Mouse (Mus musculus): ENCODE measurements at regions not wholly inside any gene's neighbourhood (a gene's known extent, or its start where the extent isn't known, plus 50 kb on each side); places are given as distances from the start of the nearest gene placed in this dataset.
"Not testable (repeated sequence)": the region's sequence is repeated elsewhere in the genome, so short reads cannot be mapped to it uniquely, and the experiment has no call there.

DNA sequence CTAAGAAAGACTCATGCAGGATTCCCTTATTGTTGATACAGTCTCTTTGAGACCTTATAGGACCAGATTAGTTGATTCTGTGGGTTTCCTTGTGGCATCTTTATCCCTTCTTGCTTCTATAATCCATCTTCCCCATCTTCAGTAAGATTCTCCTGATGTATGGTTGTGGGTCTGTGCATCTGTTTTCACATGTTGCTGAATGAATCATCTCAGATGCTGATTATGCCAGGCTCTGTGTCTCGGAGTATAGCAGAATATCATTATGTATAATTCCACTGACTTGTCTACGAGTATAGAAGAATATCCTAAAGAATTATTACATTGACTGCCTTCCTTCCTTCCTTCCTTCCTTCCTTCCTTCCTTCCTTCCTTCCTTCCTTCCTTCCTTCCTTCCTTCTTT is 1087.8 kb upstream of the Gje1 start:
- H3K27ac ChIP-seq, result no peak overlapping the region
- H3K4me3 ChIP-seq (replicated peaks; ENCODE audit: low read depth, low read length), result no peak overlapping the region
- no peak overlapping the region for H3K4me2 ChIP-seq (ENCODE audit: low read length)
- H3K9ac ChIP-seq (ENCODE audit: low read depth, low read length), result no peak overlapping the region
- H3K36me3 ChIP-seq (ENCODE audit: insufficient read depth, low read length), result no peaks in the 10 kb centered on the region
- DNase-seq (ENCODE audit: low spot score) (no peak), ATAC-seq (replicated peaks; ENCODE audit: low FRiP score, low read depth) (no peak)
- no peaks in the 10 kb centered on the region for H3K27me3 ChIP-seq (ENCODE audit: insufficient read depth, low read length)
- TF ChIP-seq CTCF (IDR thresholded peaks at IDR 0.05; ENCODE audit: low read depth), result no peak
- 80% methylated on average over 2 of the region's 2 CpGs for WGBS
- H3K4me1 ChIP-seq (replicated peaks; ENCODE audit: insufficient read depth, low read length), result no peaks in the 10 kb centered on the region
- H3K9me3 ChIP-seq (replicated peaks; ENCODE audit: low read length), result no peaks in the 10 kb centered on the region

DNA sequence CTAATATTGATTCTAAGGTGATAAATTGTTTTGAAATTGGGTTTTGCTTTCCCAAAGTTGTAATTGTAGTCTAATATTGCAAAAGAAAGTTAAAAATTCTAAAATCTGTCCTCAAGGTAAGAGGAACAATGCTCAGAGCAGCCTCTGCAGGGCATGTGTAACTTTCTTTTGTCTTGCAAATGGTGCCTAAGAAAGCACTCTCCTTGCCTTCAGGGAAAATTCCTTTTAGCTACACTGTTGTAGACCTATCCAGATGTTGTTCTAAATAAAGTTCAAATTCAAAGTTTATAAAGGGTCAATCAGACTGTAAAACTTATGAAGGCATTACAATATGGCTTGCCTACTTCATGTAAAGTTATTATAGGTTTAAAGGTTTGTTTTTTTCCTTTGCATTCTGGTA is 1075.2 kb upstream of the Gje1 start:
- not testable (repeated sequence) for H3K4me3 ChIP-seq (replicated peaks; ENCODE audit: low read depth, low read length); H3K36me3 ChIP-seq (ENCODE audit: insufficient read depth, low read length); H3K4me2 ChIP-seq (ENCODE audit: low read length); DNase-seq (ENCODE audit: low spot score); H3K4me1 ChIP-seq (replicated peaks; ENCODE audit: insufficient read depth, low read length); H3K27me3 ChIP-seq (ENCODE audit: insufficient read depth, low read length); H3K9me3 ChIP-seq (replicated peaks; ENCODE audit: low read length); ATAC-seq (replicated peaks; ENCODE audit: low FRiP score, low read depth); H3K27ac ChIP-seq; H3K9ac ChIP-seq (ENCODE audit: low read depth, low read length)

DNA sequence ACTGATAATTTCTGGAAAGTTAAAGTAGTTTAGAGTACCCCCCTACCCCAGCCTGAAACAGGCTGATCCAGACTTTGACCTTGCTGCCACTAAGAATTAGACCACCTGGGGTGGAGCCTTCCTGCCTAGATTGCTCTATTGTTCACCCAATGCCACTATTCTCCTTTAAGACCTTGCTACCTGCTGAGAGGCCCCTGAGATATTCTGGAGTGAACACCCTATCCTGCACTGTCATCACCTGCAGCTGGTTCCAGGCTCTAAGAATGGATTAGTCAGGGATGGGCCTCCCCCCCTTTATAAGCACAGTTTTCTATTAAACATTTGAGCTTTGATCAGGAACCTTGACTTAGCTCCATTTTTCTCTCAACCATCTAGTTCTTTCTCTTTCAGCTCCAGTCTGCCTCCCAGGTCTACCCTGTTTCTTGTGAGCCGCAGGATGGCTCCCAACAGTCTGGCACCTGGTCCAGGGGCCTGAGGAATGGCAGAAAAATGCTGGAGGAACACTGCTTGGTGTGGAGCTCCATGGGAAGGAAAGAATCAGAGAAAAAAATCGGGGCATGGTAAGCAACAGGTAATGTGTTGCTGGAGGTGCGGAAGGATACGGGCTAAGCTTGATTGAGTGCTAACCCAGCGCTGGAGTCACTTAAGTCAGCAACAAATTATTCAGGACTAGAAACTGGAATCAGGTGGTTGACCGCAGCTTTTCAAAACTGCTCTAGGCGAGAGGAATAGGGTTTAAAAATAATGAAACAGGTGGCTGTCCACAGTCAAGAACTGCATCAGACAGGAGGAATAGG is 1073.7 kb upstream of the Gje1 start:
- Histone ChIP-seq H3K27me3 (ENCODE audit: insufficient read depth, low read length) (no peaks in the 10 kb centered on the region), H3K4me2 (ENCODE audit: low read length) (no peak overlapping the region), H3K4me1 (replicated peaks; ENCODE audit: insufficient read depth, low read length) (no peaks in the 10 kb centered on the region), H3K27ac (no peak overlapping the region), H3K36me3 (ENCODE audit: insufficient read depth, low read length) (no peaks in the 10 kb centered on the region), H3K9ac (ENCODE audit: low read depth, low read length) (no peak overlapping the region), H3K9me3 (replicated peaks; ENCODE audit: low read length) (no peaks in the 10 kb centered on the region), H3K4me3 (replicated peaks; ENCODE audit: low read depth, low read length) (no peak overlapping the region)
- DNase-seq (ENCODE audit: low spot score) (no peak), ATAC-seq (replicated peaks; ENCODE audit: low FRiP score, low read depth) (no peak)
- WGBS, result 50% methylated on average over 7 of the region's 7 CpGs
- no peak for TF ChIP-seq CTCF (IDR thresholded peaks at IDR 0.05; ENCODE audit: low read depth)

DNA sequence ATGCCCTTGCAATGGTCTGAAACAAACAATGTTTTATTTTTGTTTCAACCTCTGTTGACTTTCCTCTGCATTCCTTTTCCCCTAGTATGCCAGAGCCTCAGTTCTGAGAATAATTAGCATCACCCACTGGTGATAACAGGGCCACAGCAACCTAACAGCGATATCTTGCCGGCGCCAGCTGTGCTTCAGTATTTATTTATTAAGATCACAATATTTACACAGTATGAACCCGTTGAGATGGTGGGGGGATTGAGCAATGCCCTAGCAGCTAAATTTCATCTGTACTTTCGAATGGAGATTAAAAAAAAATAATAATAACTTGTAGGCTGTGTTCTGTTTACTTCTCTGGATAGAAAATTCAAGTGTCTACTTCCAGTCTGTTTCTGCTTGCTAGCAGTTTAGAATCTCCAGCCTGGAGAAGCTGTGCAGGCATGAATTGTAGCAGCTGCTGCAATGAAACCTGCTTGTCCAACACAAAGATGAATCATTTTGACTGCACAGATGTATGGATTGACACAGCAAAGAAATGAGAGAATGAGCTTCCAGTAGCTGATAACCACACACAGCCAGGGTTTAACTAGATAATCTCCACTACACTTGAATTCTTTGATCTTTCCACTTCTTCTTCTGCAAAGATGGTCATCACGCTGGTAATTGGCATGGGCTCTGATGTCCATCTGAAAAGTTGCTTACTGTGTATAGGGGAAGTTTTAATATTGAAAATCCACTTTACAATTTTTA is 1042.1 kb upstream of the Gje1 start:
- TF ChIP-seq CTCF (IDR thresholded peaks at IDR 0.05; ENCODE audit: low read depth), result no peak
- Histone ChIP-seq H3K9me3 (replicated peaks; ENCODE audit: low read length) (no peaks in the 10 kb centered on the region), H3K27ac (no peak overlapping the region), H3K36me3 (ENCODE audit: insufficient read depth, low read length) (no peaks in the 10 kb centered on the region), H3K9ac (ENCODE audit: low read depth, low read length) (no peak overlapping the region), H3K4me2 (ENCODE audit: low read length) (no peak overlapping the region), H3K4me3 (replicated peaks; ENCODE audit: low read depth, low read length) (no peak overlapping the region), H3K4me1 (replicated peaks; ENCODE audit: insufficient read depth, low read length) (no peaks in the 10 kb centered on the region), H3K27me3 (ENCODE audit: insufficient read depth, low read length) (no peaks in the 10 kb centered on the region)
- peak; percentile 10 for DNase-seq (ENCODE audit: low spot score)
- WGBS, result 69% methylated on average over 6 of the region's 6 CpGs
- ATAC-seq (replicated peaks; ENCODE audit: low FRiP score, low read depth), result no peak

DNA sequence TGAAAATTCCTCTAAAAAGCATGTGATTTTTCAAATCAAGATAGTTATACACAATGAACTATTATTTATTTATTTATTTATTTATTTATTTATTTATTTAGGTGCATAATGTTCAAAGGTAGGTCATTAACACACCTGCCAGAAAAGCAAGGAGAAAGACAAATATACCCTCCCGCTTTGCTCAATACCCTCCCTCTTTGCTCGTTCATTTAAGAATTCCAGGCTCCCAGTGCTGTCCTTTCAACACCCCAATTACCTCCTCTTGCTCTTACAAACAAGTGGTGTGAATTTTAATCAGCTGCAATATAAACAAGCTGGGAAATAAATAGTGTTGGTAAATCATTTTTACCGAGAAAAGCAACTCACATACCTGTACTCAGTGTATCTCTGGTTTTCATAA is 1041.6 kb upstream of the Gje1 start:
- ATAC-seq (replicated peaks; ENCODE audit: low FRiP score, low read depth) (no peak), DNase-seq (ENCODE audit: low spot score) (no peak)
- no peak overlapping the region for H3K27ac ChIP-seq
- H3K4me2 ChIP-seq (ENCODE audit: low read length), result no peak overlapping the region
- H3K9me3 ChIP-seq (replicated peaks; ENCODE audit: low read length), result no peaks in the 10 kb centered on the region
- 49% methylated on average over 3 of the region's 3 CpGs for WGBS
- H3K4me1 ChIP-seq (replicated peaks; ENCODE audit: insufficient read depth, low read length), result no peaks in the 10 kb centered on the region
- H3K27me3 ChIP-seq (ENCODE audit: insufficient read depth, low read length), result no peaks in the 10 kb centered on the region
- no peak overlapping the region for H3K9ac ChIP-seq (ENCODE audit: low read depth, low read length)
- no peak for TF ChIP-seq CTCF (IDR thresholded peaks at IDR 0.05; ENCODE audit: low read depth)
- no peak overlapping the region for H3K4me3 ChIP-seq (replicated peaks; ENCODE audit: low read depth, low read length)
- H3K36me3 ChIP-seq (ENCODE audit: insufficient read depth, low read length), result no peaks in the 10 kb centered on the region

DNA sequence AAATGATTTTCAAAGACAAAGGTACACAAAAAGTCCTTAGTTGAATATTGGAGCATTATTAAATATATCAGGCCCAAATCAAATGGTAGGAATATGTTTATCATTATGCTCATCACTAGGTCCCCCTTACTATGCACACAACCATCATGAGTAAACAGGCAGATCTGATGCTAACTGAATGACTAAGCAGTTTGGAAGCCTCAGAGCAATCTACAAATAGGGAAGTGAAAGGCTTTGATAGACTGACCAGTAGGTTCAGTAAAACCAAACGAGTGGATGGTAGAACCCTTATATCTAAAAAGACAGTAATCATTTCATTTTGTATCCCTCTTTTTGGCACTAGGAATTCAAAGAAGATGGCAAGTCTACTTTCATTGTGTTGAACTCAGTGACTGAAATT is 1039.5 kb upstream of the Gje1 start:
- no peak for TF ChIP-seq CTCF (IDR thresholded peaks at IDR 0.05; ENCODE audit: low read depth)
- Histone ChIP-seq H3K36me3 (ENCODE audit: insufficient read depth, low read length) (no peaks in the 10 kb centered on the region), H3K27ac (no peak overlapping the region), H3K4me3 (replicated peaks; ENCODE audit: low read depth, low read length) (no peak overlapping the region), H3K9ac (ENCODE audit: low read depth, low read length) (no peak overlapping the region), H3K9me3 (replicated peaks; ENCODE audit: low read length) (no peaks in the 10 kb centered on the region), H3K4me2 (ENCODE audit: low read length) (no peak overlapping the region), H3K27me3 (ENCODE audit: insufficient read depth, low read length) (no peaks in the 10 kb centered on the region), H3K4me1 (replicated peaks; ENCODE audit: insufficient read depth, low read length) (no peaks in the 10 kb centered on the region)
- no peak for DNase-seq (ENCODE audit: low spot score)
- WGBS, result 56% methylated on average over 1 of the region's 1 CpGs
- no peak for ATAC-seq (replicated peaks; ENCODE audit: low FRiP score, low read depth)

Measured in kidney, postnatal 0 days (tissue).